Mouse (Mus musculus) C2C12 (cell line): ENCODE results near the gene Gm7347. TPM values are rescaled to one million over a fixed set of nuclear protein-coding genes. Genes with fewer than 3 reads are reported as not detected.

Experiments used
- polyA plus RNA-seq: library from polyadenylated mRNA; unstranded; fragments of >200 nt; fragmentation: generic; extraction: Trizol; gene quantifications from one replicate; pipeline ENCODE4 v1.2.1, GENCODE M21; 2012; ENCODE audit warnings: missing spikeins

Gene Gm7347
- polyA plus RNA-seq, 1 experiment: not detected

Other genes with a start within 250 kb of the Gm7347 start
- not detected for gene Gm21663, start 116.2 kb downstream of the Gm7347 start, polyA plus RNA-seq
- not detected for gene Gm21671, start 104.2 kb downstream of the Gm7347 start, polyA plus RNA-seq
- not detected for gene Gm21680, start 85.9 kb downstream of the Gm7347 start, polyA plus RNA-seq
- gene Gm21698, start 69.9 kb downstream of the Gm7347 start, polyA plus RNA-seq: not detected
- gene Gm1979, start 53.8 kb downstream of the Gm7347 start, polyA plus RNA-seq: not detected
- gene Gm5862, start 35.7 kb downstream of the Gm7347 start, polyA plus RNA-seq: not detected
- gene Speer4a, start 19.0 kb downstream of the Gm7347 start, polyA plus RNA-seq: 0.01 TPM
- gene Gm10471, start 30.7 kb upstream of the Gm7347 start, polyA plus RNA-seq: not detected
- not detected for gene 5031410I06Rik, start 46.8 kb upstream of the Gm7347 start, polyA plus RNA-seq
- not detected for gene Gm10220, start 62.8 kb upstream of the Gm7347 start, polyA plus RNA-seq
- gene Gm7361, start 199.1 kb upstream of the Gm7347 start, polyA plus RNA-seq: not detected